10 mouse cellular contexts compared by ENCODE assay signal in genomic region chr14:47087669-47088250, GRCm38 (mm10).
DNase-seq lines count a peak whose midpoint lies in the region; ATAC-seq lines count a peak whose summit lies in the region.
"Had no signal": no experiment of that assay in that cellular context is flagged by ENCODE, and none has a peak within 500 bp of the region (broad histone marks: within the 10 kb centered on the region; RNA-seq: fewer than 3 reads in every experiment).

No protein-coding gene starts in this region.

- WGBS in heart, embryonic 10.5 days = 62% methylated on average over 12 of the region's 12 CpGs
- WGBS in midbrain, embryonic 11.5 days = 85% methylated on average over 12 of the region's 12 CpGs
- 86% methylated on average over 12 of the region's 12 CpGs for WGBS in midbrain, embryonic 14.5 days

- intact Hi-C loops in left cerebral cortex, postnatal 25 days (cut with DNase I) = loop anchor here (5.0 kb wide), 1 partner anchor 255 kb away; the partner anchor contains the start of gene Cgrrf1

- H3K4me3 ChIP-seq in heart, embryonic 10.5 days = no peak overlapping the region; the same call in 1 of the 2 replicates
- H3K4me3 ChIP-seq in midbrain, embryonic 11.5 days (ENCODE audit: low read depth, low read length) = no peak overlapping the region
- H3K4me3 ChIP-seq in midbrain, embryonic 14.5 days (replicated peaks; ENCODE audit: low read depth, low read length) = no peak overlapping the region

- no peaks in the 10 kb centered on the region for H3K27me3 ChIP-seq in heart, embryonic 10.5 days (ENCODE audit: insufficient read depth, poor library complexity, severe bottlenecking)
- H3K27me3 ChIP-seq in midbrain, embryonic 11.5 days (ENCODE audit: control insufficient read depth, insufficient read depth, low read length) = no peaks in the 10 kb centered on the region
- H3K27me3 ChIP-seq in midbrain, embryonic 14.5 days (ENCODE audit: control insufficient read depth, insufficient read depth, low read length) = no peaks in the 10 kb centered on the region
- H3K27me3 ChIP-seq: forebrain, embryonic 15.5 days; hindbrain, embryonic 13.5 days; lung, embryonic 15.5 days had no signal

- ATAC-seq in midbrain, embryonic 11.5 days (ENCODE audit: low FRiP score) = peak; percentile 30; the same call in 1 of the 2 replicates
- ATAC-seq in midbrain, embryonic 14.5 days (ENCODE audit: low FRiP score, low TSS enrichment) = no peak
- peak; percentile 51 for ATAC-seq in erythroblast, adult 5-6 weeks (replicated peaks; ENCODE audit: low FRiP score, poor library complexity, severe bottlenecking)
- peak; percentile 23 for ATAC-seq in megakaryocyte progenitor cell, adult 5-6 weeks (replicated peaks; ENCODE audit: poor library complexity)

- DNase-seq in heart, embryonic 10.5 days (ENCODE audit: low spot score) = no peak
- DNase-seq in heart, adult 8-10 months (ENCODE audit: low spot score) = no peak
- peak; percentile 86 for DNase-seq in midbrain, embryonic 11.5 days (ENCODE audit: low spot score, missing footprints)
- DNase-seq in midbrain, embryonic 14.5 days = no peak
- DNase-seq in left cerebral cortex, postnatal 25 days (ENCODE audit: low spot score in 2 of 2) = no peak

- H3K4me1 ChIP-seq in heart, embryonic 10.5 days = peaks cover 61% of the 10 kb centered on the region
- peaks cover 2% of the 10 kb centered on the region; the same call in 1 of the 2 replicates for H3K4me1 ChIP-seq in midbrain, embryonic 11.5 days (ENCODE audit: control insufficient read depth, insufficient read depth, low read length)
- 0 out of 2 replicates have a peak, but pooled peaks cover 5% of the 10 kb centered on the region for H3K4me1 ChIP-seq in midbrain, embryonic 14.5 days (ENCODE audit: control insufficient read depth, insufficient read depth, low read length)

- H3K4me2 ChIP-seq in midbrain, embryonic 11.5 days = no peak overlapping the region
- no peak overlapping the region for H3K4me2 ChIP-seq in midbrain, embryonic 14.5 days (ENCODE audit: low read length)

- H3K9me3 ChIP-seq in heart, embryonic 10.5 days = no peaks in the 10 kb centered on the region
- H3K9me3 ChIP-seq in midbrain, embryonic 11.5 days (ENCODE audit: control insufficient read depth, low read length) = no peaks in the 10 kb centered on the region
- H3K9me3 ChIP-seq in midbrain, embryonic 14.5 days (ENCODE audit: control insufficient read depth, low read length) = no peaks in the 10 kb centered on the region
- H3K9me3 ChIP-seq: forebrain, embryonic 15.5 days; hindbrain, embryonic 13.5 days; lung, embryonic 15.5 days had no signal

- H3K36me3 ChIP-seq in heart, embryonic 10.5 days = peaks cover 36% of the 10 kb centered on the region
- H3K36me3 ChIP-seq in midbrain, embryonic 11.5 days (ENCODE audit: control insufficient read depth, insufficient read depth, low read length) = no peaks in the 10 kb centered on the region
- no peaks in the 10 kb centered on the region for H3K36me3 ChIP-seq in midbrain, embryonic 14.5 days (ENCODE audit: control insufficient read depth, insufficient read depth, low read length)
- H3K36me3 ChIP-seq: forebrain, embryonic 15.5 days; hindbrain, embryonic 13.5 days; lung, embryonic 15.5 days had no signal

- no peak overlapping the region for H3K9ac ChIP-seq in midbrain, embryonic 11.5 days (ENCODE audit: low read length)
- no peak overlapping the region for H3K9ac ChIP-seq in midbrain, embryonic 14.5 days (replicated peaks; ENCODE audit: low read length)
- H3K9ac ChIP-seq: forebrain, embryonic 15.5 days; lung, embryonic 15.5 days had no signal

- H3K27ac ChIP-seq in heart, embryonic 10.5 days = peak overlapping the region; percentile 87
- H3K27ac ChIP-seq in midbrain, embryonic 11.5 days (ENCODE audit: low read depth, low read length) = no peak overlapping the region
- no peak overlapping the region for H3K27ac ChIP-seq in midbrain, embryonic 14.5 days (replicated peaks; ENCODE audit: low read depth, low read length)
- H3K27ac ChIP-seq: forebrain, embryonic 15.5 days; hindbrain, embryonic 13.5 days; lung, embryonic 15.5 days had no signal
